Mouse (Mus musculus): ENCODE results near the gene Bnipl.

DNA sequence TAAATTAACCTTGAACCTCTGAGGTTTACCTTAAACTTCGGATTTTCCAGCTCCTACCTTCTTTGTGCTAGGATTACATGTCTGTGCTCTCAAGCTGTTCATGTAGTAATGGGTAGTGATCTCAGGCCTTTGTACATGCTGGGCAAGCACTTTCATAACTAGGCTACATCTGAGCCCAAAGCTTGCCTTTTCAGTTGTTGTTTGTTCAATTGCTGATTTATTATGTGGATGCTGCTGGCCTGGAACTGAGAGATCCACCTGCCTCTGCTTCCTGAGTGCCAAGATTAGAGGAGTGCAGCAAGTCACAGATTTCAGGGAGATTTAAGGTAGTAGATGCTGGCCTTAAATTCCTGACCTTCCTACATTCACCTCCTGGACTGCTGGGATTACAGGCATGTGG lies 51.9 kb downstream of the Bnipl start:
- TF ChIP-seq EP300 (optimal IDR thresholded peaks at IDR 0.05) (no peak), CTCF (IDR thresholded peaks at IDR 0.05; ENCODE audit: low read depth) (no peak)
